Comparison of ENCODE assay signal across 1 mouse cellular context in the genomic region with DNA sequence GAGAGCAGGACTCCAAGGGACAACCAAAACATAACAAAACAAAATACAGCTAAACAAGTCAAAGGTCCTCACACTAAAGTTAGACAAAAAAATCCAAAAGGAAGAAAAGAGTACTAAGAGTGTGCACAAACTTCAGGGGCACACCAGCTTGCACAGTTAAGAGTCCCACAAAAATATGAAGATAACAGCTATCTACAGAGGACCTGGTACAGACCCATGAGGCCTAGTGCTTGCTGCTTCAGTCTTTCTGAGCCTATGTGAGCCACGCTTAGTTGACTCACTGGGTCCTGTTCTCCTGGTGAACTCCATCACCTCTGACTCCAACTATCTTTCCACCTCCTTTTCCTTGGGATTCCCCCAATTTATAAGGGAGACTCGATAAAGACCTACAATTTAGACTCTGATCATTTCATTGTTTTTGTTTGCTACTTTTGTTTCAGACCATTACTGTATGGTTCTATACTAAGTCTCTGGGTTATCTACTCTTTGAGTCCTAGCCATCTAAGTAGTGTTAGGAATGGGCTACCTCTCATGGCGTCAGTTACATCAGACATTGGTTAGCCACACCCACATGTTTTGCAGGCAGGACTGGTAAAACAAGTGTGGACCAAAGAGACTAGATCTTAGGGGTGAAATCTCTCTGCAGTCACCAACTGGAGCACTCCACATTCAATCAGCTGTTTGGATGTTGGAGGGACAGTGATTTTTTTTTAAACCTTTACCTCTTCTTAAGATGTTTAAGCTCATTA.
TF ChIP-seq lines count a peak whose summit lies in the region.

No protein-coding gene starts in this region.

TF ChIP-seq in MEL, 35 proteins besides CTCF, POLR2A, EP300 and RAD21:
- TF ChIP-seq ZNF384 (IDR thresholded peaks at IDR 0.05; ENCODE audit: low read depth, low read length) (no peak), GATA1 (IDR thresholded peaks at IDR 0.05; ENCODE audit: low read depth, low read length) (peak; percentile 61), RCOR1 (IDR thresholded peaks at IDR 0.05; ENCODE audit: low read depth, low read length) (0 out of 2 replicates have a peak, but pooled peaks have one; percentile 29)
